Mouse (Mus musculus): ENCODE measurements around the gene Tmem39b.
A peak's percentile ranks its signal among the peaks of the same experiment; 100 is the strongest.

DNA sequence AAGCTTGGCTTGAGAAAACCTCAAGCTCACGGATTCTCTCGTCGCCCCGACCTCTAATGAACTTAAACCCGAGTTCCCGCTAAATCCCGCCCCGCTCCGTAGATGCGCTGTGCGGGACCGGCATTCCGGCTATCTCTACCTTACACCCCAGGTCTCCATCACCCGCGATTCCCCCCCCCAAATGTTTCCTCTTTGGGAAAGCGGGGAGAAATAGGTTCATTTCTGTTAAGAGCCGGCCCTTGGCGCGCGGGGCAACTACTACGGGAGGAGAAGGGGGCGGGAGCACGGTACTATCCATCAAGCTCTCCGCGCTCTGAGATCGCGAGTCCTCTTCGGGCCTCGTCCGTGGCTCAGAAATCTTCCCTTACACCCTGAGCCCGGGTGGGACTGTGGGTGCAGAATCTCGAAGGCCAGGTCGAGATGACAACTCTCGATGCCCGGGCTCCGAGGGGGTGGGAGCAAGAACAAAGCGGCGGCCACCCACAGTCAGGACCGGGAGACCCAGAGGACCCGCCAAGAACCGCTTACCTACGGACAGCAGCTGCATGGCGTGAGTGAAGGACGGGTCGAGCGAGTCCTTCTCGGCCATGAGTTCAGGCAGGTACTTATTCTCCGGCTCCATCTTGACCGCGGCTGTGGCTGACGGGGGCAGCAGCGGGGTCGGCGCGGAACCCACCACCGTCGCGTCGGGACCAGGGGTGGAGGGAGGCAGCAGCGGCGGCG, 44.8 kb upstream of the Tmem39b start:
- TF ChIP-seq CTCF (IDR thresholded peaks at IDR 0.05; ENCODE audit: borderline replicate concordance, control insufficient read depth, extremely low read depth, insufficient read depth, low read length, poor library complexity) (0 out of 2 replicates have a peak, but pooled peaks have one; percentile 26), POLR2A (IDR thresholded peaks at IDR 0.05; ENCODE audit: control insufficient read depth, extremely low read depth, insufficient read depth, low read length, poor library complexity) (no peak)
